Mouse (Mus musculus): ENCODE results near the gene Ankrd11.

GRCm38 (mm10) chr8:123077213-123077612 is 35.1 kb upstream of the Ankrd11 start:
- TF ChIP-seq CTCF (IDR thresholded peaks at IDR 0.05; ENCODE audit: low read depth, low read length) (no peak), POLR2A (IDR thresholded peaks at IDR 0.05; ENCODE audit: borderline replicate concordance, low read depth, low read length) (no peak)
